Mouse (Mus musculus) heart, postnatal 25 days (tissue): Measurements from ENCODE around the gene Tmc7. TPM values are rescaled to one million over a fixed set of nuclear protein-coding genes. Genes with fewer than 3 reads are reported as not detected.

Experiments used
- DNase-seq: peaks from one replicate; pipeline ENCODE4 v3.0.0; 2022; ENCODE audit warnings: low spot score
- intact Hi-C: fragments of 180-260 bp; cut with DNase I; formaldehyde crosslinking; loops from one replicate; pipeline ENCODE4 v1.15.1; 2025
- total RNA-seq, 2 experiments: library from RNA; stranded (reverse); gene quantifications; 2 replicates each; pipeline ENCODE4 v1.2.3; 2021

The Tmc7 gene
- total RNA-seq, 2 experiments from 2014 or later, result 6.5 to 6.7 TPM

- peak; percentile 49 for DNase-seq
- intact Hi-C loops, result loop anchor here (1.0 to 2.0 kb wide), 3 partner anchors 20 to 214 kb away; partner anchors contain the start of gene Syt17
Measured at GRCm38 (mm10) chr7:118518687-118519086, 65.8 kb downstream of the Tmc7 start.

- DNase-seq, result no peak
- intact Hi-C loops, result loop anchor here (1.0 to 2.0 kb wide), 3 partner anchors 19 to 213 kb away; partner anchors contain the start of gene Syt17
Measured at GRCm38 (mm10) chr7:118517819-118518218, 66.7 kb downstream of the Tmc7 start.

DNA sequence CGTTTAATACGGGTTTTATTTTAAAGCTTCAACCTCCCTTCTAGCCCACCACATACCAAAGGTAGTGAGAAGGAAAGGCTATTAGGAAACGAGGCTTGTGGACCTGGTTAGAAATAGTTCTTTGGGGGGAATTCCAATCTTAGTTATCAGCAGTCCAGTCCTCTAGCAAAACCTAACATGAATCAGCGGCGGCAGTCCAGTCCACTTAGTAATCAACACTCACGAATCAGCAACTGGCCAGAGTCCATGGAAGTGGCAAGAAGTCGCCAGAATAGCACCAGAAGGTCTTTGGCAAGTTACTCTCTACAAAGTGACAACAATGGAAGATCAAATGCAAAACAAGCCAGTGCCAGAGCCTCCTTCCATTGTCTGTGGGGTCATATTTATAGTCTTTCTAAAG lies 76.0 kb downstream of the Tmc7 start:
- intact Hi-C loops, result no loop called here
- DNase-seq, result no peak

GRCm38 (mm10) chr7:118503844-118504243 lies 80.7 kb downstream of the Tmc7 start:
- intact Hi-C loops, result no loop called here
- DNase-seq, result no peak

DNA sequence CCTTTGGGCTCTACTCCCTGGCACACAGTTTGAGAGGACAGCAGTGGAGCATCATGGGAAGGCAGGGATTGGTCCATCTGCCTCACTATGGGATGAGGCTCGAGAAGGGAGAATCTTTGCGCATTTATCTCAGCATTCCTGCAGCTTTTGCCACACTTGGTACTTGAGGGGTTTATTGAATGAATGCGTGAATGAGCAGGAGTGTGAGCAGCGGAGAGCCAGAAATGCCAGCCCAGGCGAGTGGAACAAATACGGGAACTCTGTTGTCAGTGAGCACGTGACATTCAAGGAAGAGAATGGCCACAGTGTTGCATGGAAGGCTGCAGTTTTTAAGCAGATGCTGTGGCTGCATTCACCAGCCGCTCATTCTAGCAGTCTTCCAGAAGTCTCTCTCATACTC lies 82.2 kb downstream of the Tmc7 start:
- intact Hi-C loops, result no loop called here
- DNase-seq, result no peak

DNA sequence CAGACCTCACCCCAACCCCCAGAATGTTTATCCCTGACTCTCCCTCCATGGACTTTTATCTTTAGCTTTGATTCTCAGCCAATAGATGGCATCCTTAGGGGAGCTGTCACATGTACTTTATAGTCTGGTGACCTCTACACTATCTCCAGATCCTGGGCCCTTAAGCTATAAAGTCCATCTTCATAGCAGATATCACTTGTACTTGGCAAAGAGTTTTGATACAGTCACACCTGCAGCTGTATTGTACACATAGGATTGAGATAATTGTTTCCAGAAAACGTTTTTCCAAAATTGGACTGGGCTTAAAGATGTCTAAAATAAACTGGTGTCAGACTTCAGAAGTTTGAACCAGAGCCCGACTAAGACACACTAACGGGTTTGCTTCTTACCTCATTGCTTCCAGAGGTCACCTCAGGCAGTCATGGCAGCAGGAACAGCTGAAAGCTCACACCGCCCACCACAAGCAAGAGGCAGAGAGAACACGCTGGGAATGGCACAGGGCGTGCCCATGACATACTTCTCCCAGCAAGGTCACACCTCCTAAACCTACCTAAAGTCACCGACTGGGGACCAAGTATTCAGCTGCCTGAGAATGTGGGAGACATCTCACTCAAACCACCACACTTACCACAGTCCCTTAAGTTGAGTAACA lies 84.6 kb downstream of the Tmc7 start:
- DNase-seq, result no peak
- intact Hi-C loops, result loop anchor here (2.0 kb wide), 1 partner anchor 19 kb away; no protein-coding TSS in a partner anchor

DNA sequence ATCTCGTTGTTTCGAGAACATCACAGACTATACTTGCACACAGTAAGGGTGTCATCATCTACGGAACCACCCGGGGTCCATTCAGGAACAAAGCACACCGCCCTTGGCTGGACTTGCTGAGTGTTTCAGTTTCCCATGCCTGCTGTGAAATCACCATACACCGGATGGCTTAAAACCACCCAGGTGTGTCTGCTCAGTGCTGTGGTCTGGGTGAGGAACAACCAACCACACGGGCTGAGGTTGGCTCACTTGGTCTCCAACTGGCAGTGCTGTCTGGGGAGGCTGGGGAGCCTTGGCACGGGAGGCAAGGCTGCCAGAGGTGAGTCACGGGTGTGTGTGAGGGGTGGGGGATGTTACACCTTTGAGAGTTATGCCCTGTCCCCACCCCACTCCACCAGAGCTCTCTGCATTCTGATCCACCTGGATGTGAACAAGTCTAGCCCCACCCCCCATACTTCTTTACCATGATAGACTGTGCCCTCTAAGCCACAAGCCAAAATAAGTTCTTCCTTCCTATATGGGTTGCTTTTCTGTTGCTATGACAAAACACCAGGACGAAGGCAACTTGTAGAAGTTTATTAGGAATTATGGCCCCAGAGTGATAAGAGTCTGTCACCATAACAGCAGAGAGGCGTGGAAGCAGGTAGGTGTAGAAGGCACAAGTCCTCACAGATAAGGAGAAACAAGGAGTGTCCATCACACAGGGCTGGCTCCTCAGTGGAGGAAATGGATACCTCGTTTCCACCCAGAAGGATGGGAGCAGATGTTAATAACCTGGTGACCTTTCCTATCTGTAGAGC lies 85.4 kb downstream of the Tmc7 start:
- DNase-seq, result no peak
- intact Hi-C loops, result loop anchor here (2.0 kb wide), 1 partner anchor 20 kb away; no protein-coding TSS in a partner anchor

DNA sequence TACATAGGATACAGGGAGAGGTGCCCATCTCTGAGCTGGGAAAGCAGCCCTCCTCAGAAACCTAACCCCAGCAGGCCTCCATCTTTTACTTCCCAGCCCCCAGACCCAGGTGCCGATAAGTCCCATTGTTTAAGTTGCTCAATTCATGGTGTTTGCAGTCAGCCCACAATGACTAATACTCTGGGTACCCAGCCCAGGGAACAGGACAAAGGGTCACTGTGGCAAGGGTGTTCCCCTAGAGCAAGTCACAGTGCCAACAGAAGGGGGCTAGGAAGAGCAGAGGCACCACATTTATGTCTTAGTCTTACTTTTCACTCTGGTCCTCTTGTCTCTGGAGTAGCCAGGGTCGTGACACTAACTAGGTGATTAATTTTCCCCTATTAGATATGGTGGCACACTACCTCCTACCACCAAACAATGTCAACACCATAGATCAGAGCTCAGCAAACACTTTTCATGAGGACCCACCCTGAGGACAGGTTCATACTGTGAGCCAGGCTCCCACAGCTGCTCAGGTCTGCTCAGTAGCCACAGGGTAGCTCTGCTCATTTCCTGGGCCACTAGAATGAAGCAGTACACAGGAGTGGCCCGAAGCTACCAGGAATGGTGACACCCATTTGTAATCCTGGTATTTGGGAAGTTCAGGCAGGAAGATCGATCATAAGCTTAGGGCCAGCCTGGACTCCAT lies 89.5 kb downstream of the Tmc7 start:
- intact Hi-C loops, result no loop called here
- no peak for DNase-seq

DNA sequence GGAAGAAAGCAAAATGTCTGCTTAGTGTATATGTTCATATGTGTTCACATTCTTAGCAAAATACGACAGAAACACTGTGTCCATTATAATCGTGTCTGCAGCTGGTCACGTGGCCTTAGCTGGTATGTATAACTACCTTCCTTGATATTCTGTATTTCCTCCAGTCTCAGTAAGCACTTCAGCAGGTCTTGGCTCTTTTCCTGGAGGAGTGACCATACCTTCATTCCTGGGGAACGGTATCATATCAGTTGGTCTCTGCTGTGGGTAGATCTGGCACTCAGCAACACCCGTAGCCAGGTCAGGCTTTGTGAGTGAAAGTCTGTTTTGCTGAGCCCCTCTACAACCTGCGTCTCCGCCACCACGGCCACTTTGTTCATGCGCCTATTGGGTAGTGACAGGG lies 90.6 kb downstream of the Tmc7 start:
- no peak for DNase-seq
- intact Hi-C loops, result no loop called here

DNA sequence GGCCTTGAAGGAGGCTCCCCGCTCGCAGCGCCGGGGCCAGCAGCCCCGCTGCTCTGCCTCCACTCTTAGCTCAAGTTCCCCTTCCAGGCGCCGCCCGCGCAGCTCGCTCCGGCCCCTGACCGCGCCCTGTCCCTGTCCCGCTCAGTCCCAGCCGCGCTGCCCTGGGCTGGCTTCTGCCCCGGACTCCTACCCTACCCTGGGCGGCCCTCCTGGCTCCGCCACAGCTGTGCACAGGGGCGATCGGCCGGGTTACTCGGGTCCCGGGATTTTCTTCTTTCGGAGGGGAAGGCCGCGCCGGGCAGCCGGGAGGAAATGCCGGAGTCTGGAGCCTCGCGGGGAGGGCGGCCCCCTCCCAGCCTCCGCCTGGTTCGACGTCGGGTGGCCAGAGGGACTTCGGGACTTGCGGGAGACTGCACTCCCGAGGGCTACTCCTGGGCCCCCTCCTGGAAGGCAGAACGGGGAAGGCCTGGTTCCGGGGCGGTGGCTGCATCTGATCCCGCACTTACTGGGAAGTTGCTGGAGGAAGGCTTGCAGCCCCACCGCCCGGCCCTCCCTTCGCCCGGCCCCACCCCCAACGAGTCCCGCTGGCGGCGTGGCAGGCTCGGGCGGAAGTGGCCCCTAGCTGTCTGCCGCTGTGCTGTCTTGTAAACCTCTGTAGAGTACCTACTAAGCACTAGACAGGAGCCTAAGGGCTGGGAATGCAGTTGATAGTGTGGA lies 92.9 kb downstream of the Tmc7 start, which contains the start of gene Itpripl2:
Itpripl2 (minus strand) TSS at position 545 of the 717 bp plus-strand sequence.
- peak; percentile 87 for DNase-seq
- intact Hi-C loops, result loop anchor here (1.0 kb wide), 1 partner anchor 42 kb away; no protein-coding TSS in a partner anchor

DNA sequence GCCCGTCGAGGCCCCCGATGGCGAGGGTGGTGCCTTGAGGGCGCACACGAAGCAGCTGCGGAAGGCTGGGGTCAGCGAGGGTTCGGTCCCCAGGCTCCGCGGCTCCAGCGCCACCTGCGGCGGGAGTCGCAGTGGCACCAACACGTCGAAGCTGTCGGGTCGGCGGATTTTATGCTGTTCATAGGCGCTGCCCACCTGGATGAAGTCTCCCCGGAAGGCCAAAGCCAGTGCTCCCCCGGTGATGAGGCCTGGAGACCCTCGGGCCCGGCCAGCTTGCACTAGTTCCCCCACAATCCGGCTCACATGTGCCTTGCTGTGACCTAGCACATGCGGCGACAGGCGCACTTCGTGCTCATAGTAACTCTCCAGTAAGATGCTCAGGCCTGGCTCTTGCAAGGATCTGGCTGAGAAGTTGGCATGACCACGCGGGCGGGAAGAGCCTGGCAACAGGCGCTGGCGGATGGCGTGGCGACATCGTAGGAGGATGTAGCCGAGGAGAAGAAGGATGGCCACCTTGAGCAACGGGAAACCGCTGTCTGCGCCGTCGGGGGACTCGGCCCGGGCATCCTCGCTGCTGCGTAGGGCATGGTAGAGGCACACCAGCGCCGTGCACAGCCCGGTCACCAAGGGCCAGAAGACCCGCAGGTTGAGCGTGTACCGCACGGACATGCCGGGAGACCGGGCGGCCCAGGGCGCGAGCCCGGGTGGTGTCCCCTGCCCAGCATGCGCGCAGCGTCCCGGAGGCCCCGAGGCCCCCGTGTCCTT lies 93.7 kb downstream of the Tmc7 start:
- DNase-seq, result no peak
- intact Hi-C loops, result loop anchor here (1.0 kb wide), 1 partner anchor 42 kb away; no protein-coding TSS in a partner anchor

GRCm38 (mm10) chr7:118489706-118490665 lies 94.5 kb downstream of the Tmc7 start:
- no peak for DNase-seq
- intact Hi-C loops, result no loop called here

DNA sequence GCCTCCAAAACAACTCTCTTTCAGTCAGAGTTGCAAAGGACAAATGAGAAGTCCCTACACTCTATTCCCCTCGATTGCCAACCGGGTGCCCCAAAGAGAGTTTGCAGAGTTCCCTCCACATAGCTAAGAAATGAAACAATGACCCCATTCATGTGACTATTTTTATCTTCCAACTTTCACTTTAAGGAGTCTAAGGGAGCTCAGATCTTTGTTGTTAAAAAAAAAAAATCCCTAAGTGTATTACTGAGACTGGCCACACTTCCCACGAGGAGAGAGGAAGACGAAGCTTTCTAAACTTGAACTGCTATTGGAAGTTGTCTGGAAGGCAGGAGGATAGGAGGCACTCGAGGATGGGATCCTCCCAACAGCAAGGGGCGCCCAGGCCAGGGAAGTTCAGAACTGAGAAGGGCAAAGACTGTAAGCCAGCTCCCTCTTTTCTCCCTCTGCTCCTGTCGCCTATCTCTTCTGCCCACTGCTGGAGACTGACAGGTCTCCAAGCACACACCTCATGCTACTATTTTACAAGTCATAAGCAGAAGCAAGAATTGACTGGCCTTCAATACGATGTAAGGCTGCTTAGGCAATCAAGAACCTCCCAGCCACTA lies 96.4 kb downstream of the Tmc7 start:
- intact Hi-C loops, result no loop called here

DNA sequence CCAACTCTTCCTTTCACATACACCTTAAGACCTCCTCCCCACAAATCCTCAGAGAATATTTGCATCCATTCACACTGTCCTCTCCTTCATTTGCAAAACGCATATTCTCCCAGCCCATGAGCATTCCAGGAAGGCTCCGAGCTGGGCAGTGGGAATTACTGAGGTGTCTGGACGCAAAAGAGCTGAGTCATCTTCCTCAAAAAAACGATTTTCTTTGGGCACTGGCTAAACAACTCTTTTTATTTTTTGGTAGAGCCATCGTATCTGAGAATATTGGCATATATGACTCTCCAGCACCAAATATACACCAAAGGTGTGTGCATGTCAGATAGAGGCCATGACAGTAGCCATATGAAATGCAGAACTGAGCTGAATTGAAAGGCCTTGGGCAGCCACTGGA lies 97.6 kb downstream of the Tmc7 start:
- DNase-seq, result no peak
- intact Hi-C loops, result no loop called here

More for the DNA sequence above, 96.4 kb downstream of the Tmc7 start:
- no peak for DNase-seq
